Mouse (Mus musculus) neural tube, embryonic 14.5 days (tissue): ENCODE results near the gene Dync1li1. TPM values are rescaled to one million over a fixed set of nuclear protein-coding genes. Genes with fewer than 3 reads are reported as not detected.
"Not testable (repeated sequence)": the region's sequence is repeated elsewhere in the genome, so short reads cannot be mapped to it uniquely, and the experiment has no call there.

ENCODE experiments used
- ATAC-seq: fragments of 200-750 bp; cut with Nextera tagmentation; 2 replicates; pipeline ENCODE4 v1.8.0; 2017; ENCODE audit warnings: low read depth, mild to moderate bottlenecking, moderate TSS enrichment, moderate library complexity
- H3K27ac ChIP-seq: fragments of 300-500 bp; sonication (generic); 2 replicates; pipeline ENCODE4 v1.5.1; 2014; ENCODE audit warnings: low read depth, mild to moderate bottlenecking, control low read depth, low read length, moderate library complexity, mixed read lengths
- H3K27me3 ChIP-seq: fragments of 300-500 bp; sonication (generic); 2 replicates; pipeline ENCODE4 v1.6.1; 2014; ENCODE audit warnings: low read length; ENCODE audit not compliant: control insufficient read depth, insufficient read depth
- H3K36me3 ChIP-seq: fragments of 300-500 bp; sonication (generic); 2 replicates; pipeline ENCODE4 v1.6.1; 2014; ENCODE audit warnings: low read length, mixed read lengths; ENCODE audit not compliant: control insufficient read depth, insufficient read depth
- H3K4me1 ChIP-seq: fragments of 300-500 bp; sonication (generic); 2 replicates; pipeline ENCODE4 v1.6.1; 2014; ENCODE audit warnings: low read length; ENCODE audit not compliant: control insufficient read depth, insufficient read depth
- H3K4me2 ChIP-seq: fragments of 300-500 bp; sonication (generic); 2 replicates; pipeline ENCODE4 v1.6.1; 2014; ENCODE audit warnings: mild to moderate bottlenecking, low read depth, low read length, control low read depth
- H3K4me3 ChIP-seq: fragments of 300-500 bp; sonication (generic); 2 replicates; pipeline ENCODE4 v1.5.1; 2014; ENCODE audit warnings: low read depth, low read length, control low read depth, mixed read lengths
- H3K9ac ChIP-seq: fragments of 300-500 bp; sonication (generic); replicated peaks from 2 replicates; pipeline ENCODE4 v1.6.1; 2014; ENCODE audit warnings: low read depth, mild to moderate bottlenecking, control low read depth, low read length, mixed read lengths
- H3K9me3 ChIP-seq: fragments of 300-500 bp; sonication (generic); 2 replicates; pipeline ENCODE4 v1.6.1; 2016; ENCODE audit warnings: low read length; ENCODE audit not compliant: control insufficient read depth
- WGBS: fragments of 180-500 bp; shearing (Covaris S2); extraction: QIAGEN DNeasy Blood & Tissue Kit; methylation state at CpG from one replicate; pipeline ENCODE4 v1.1.7; 2014; 5-methylcytosine and 5-hydroxymethylcytosine counted together
- polyA plus RNA-seq: library from polyadenylated mRNA; unstranded; fragments of >200 nt; fragmentation: Nextera tagmentation; extraction: Ambion mirVana; gene quantifications from 2 replicates; pipeline ENCODE4 v1.2.1, GENCODE M21; 2014

Dync1li1 gene
- 131 and 141 TPM in 2 replicates for polyA plus RNA-seq

DNA sequence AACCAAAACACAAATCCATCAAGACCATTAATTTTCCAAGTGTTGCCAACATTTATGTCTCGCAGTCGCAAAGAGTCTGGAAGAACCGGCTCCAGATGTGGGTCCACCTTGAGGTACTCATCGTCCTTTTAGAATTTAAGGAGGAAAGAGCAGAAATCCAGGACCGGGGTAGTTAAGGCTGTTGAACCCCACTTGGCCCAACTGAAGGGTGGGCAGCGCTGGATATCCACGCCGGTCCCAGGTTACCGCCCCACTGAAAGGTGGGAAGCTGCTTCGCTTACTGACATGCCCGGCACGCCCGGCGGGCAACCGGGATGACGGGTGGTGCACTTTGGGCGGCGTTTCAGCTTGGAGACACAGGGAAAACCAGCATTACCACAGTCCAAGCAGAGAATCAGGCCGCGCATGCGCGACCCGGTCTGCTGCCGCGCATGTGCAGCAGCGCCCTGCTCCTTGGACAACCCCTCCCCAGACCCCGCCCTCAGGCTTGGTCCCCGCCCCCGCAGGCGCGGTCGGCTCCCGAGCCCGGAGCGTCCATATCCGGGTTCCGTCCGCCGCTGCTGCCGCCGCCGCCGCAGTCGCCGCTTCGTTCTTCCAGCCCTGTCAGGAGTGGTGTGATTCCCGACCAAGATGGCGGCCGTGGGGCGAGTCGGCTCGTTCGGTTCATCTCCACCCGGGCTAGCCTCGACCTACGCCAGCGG, at the start of gene Dync1li1:
Dync1li1 (plus strand) TSS at position 539 of the 701 bp plus-strand sequence.
- WGBS, result under 1% methylated on average over 50 of the region's 57 CpGs
- Histone ChIP-seq H3K4me1 (peaks cover 22% of the 10 kb centered on the region), H3K4me2 (peak within 1 kb of the TSS; percentile 76), H3K27ac (peak within 1 kb of the TSS; percentile 96), H3K36me3 (peaks cover 5% of the 10 kb centered on the region; the same call in 1 of the 2 replicates), H3K9me3 (no peaks in the 10 kb centered on the region), H3K27me3 (no peaks in the 10 kb centered on the region), H3K4me3 (peak within 1 kb of the TSS; percentile 94), H3K9ac (peak within 1 kb of the TSS; percentile 96)
- peak; percentile 94 for ATAC-seq

GRCm38 (mm10) chr9:114639186-114639748, 49.3 kb upstream of the Dync1li1 start:
- H3K36me3 ChIP-seq, result 0 out of 2 replicates have a peak, but pooled peaks cover 6% of the 10 kb centered on the region
- H3K4me3 ChIP-seq, result peak overlapping the region; percentile 91
- H3K27ac ChIP-seq, result peak overlapping the region; percentile 82
- H3K9me3 ChIP-seq, result no peaks in the 10 kb centered on the region
- WGBS, result 14% methylated on average over 18 of the region's 18 CpGs
- 0 out of 2 replicates have a peak, but pooled peaks cover 4% of the 10 kb centered on the region for H3K27me3 ChIP-seq
- H3K4me1 ChIP-seq, result peaks cover 11% of the 10 kb centered on the region
- 0 out of 2 replicates have a peak, but pooled peaks have one; percentile 1 for ATAC-seq
- peak overlapping the region; percentile 82 for H3K9ac ChIP-seq
- peak overlapping the region; percentile 95 for H3K4me2 ChIP-seq

- Histone ChIP-seq H3K4me1 (peaks cover 11% of the 10 kb centered on the region), H3K9ac (peak within 1 kb of the TSS; percentile 82), H3K27me3 (0 out of 2 replicates have a peak, but pooled peaks cover 4% of the 10 kb centered on the region), H3K27ac (peak within 1 kb of the TSS; percentile 82), H3K36me3 (0 out of 2 replicates have a peak, but pooled peaks cover 6% of the 10 kb centered on the region), H3K4me2 (peak within 1 kb of the TSS; percentile 95), H3K9me3 (no peaks in the 10 kb centered on the region), H3K4me3 (peak within 1 kb of the TSS; percentile 91)
- 4% methylated on average over 51 of the region's 51 CpGs for WGBS
- peak; percentile 98 for ATAC-seq
These were observed 48.5 kb upstream of the Dync1li1 start, which contains the start of gene Cnot10 for GRCm38 (mm10) chr9:114639839-114640646. TSS of gene Cnot10 (minus strand) at chr9:114640184.

GRCm38 (mm10) chr9:114646556-114647505, 41.8 kb upstream of the Dync1li1 start:
- no peak for ATAC-seq
- no peak overlapping the region for H3K4me3 ChIP-seq
- H3K36me3 ChIP-seq, result no peaks in the 10 kb centered on the region
- H3K9ac ChIP-seq, result no peak overlapping the region
- H3K4me1 ChIP-seq, result no peaks in the 10 kb centered on the region
- WGBS, result 89% methylated on average over 12 of the region's 12 CpGs
- no peak overlapping the region for H3K4me2 ChIP-seq
- 0 out of 2 replicates have a peak, but pooled peaks cover 4% of the 10 kb centered on the region for H3K27me3 ChIP-seq
- no peak overlapping the region for H3K27ac ChIP-seq
- H3K9me3 ChIP-seq, result no peaks in the 10 kb centered on the region

GRCm38 (mm10) chr9:114647506-114648432, 40.8 kb upstream of the Dync1li1 start:
- Histone ChIP-seq H3K27me3 (0 out of 2 replicates have a peak, but pooled peaks cover 4% of the 10 kb centered on the region), H3K4me1 (no peaks in the 10 kb centered on the region), H3K27ac (no peak overlapping the region), H3K4me3 (no peak overlapping the region), H3K36me3 (no peaks in the 10 kb centered on the region), H3K4me2 (no peak overlapping the region), H3K9me3 (no peaks in the 10 kb centered on the region), H3K9ac (no peak overlapping the region)
- no peak for ATAC-seq
- 84% methylated on average over 28 of the region's 28 CpGs for WGBS

- H3K9ac ChIP-seq, H3K36me3 ChIP-seq, H3K9me3 ChIP-seq, H3K4me3 ChIP-seq, H3K27me3 ChIP-seq, H3K4me2 ChIP-seq, ATAC-seq, H3K27ac ChIP-seq, H3K4me1 ChIP-seq: not testable (repeated sequence)
- 52% methylated on average over 8 of the region's 9 CpGs for WGBS
These were observed 40.1 kb upstream of the Dync1li1 start for GRCm38 (mm10) chr9:114648472-114648871.

- Histone ChIP-seq H3K36me3 (no peaks in the 10 kb centered on the region), H3K27me3 (no peaks in the 10 kb centered on the region), H3K4me1 (no peaks in the 10 kb centered on the region), H3K9ac (no peak overlapping the region), H3K4me3 (no peak overlapping the region), H3K9me3 (no peaks in the 10 kb centered on the region), H3K4me2 (no peak overlapping the region), H3K27ac (no peak overlapping the region)
- ATAC-seq, result no peak
- 77% methylated on average over 5 of the region's 5 CpGs for WGBS
These were observed 39.2 kb upstream of the Dync1li1 start for GRCm38 (mm10) chr9:114649371-114649770.
